Mouse (Mus musculus): Measurements from ENCODE around the gene Itpr2. TPM values are rescaled to one million over a fixed set of nuclear protein-coding genes. Genes with fewer than 3 reads are reported as not detected.

The Itpr2 gene
- total RNA-seq, 2 experiments from 2014 or later, result 30.1 to 34.3 TPM

DNA sequence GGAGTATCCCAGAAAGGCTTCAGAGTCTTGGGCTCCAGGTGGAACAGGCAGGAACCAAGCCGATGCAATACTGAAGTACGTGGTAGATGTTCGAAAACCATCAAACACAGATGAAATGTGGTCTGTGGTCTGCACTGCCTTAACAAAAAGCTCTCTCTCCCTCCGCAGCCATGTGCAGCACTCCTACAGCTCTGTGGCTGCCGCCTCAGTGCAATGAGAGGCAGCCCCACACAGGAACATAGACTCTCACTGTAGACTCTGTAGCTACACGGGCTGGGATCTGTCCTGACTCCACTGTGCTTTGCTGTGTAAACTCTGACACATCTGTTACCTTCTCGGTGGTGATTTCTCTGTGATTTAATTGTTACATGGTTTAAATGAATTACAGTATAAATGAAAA lies 218.0 kb downstream of the Itpr2 start:
- intact Hi-C loops (cut with DNase I), result no loop called here
- DNase-seq, result no peak

DNA sequence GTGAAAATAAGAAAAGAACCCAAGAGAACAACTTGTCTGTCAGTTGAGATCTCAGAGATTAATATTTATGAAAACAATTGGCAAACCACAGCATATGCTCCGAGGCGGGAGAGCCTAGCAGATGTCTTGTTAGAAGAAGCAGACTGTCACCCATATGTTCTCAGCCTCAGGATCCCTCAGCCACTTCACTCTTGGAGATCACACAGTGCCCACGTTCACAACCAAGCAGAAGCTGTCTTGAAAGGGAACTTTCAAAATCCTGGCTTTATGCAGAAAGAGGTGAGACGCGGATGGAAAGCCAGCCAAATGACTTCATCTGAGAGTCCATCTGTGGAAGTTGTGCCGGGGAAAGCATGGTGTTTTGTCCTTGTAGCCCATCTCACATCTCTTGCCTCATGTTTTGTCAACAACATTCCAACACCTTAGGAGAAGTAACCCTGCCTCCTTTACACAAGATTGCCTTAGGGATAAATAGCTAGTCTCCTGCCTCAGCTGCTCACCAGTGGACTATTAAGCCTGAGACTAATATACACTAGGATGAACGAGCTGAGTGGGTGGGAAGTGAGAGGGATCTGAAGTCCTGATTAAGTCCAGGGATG lies 219.9 kb downstream of the Itpr2 start:
- intact Hi-C loops (cut with DNase I), result no loop called here

DNA sequence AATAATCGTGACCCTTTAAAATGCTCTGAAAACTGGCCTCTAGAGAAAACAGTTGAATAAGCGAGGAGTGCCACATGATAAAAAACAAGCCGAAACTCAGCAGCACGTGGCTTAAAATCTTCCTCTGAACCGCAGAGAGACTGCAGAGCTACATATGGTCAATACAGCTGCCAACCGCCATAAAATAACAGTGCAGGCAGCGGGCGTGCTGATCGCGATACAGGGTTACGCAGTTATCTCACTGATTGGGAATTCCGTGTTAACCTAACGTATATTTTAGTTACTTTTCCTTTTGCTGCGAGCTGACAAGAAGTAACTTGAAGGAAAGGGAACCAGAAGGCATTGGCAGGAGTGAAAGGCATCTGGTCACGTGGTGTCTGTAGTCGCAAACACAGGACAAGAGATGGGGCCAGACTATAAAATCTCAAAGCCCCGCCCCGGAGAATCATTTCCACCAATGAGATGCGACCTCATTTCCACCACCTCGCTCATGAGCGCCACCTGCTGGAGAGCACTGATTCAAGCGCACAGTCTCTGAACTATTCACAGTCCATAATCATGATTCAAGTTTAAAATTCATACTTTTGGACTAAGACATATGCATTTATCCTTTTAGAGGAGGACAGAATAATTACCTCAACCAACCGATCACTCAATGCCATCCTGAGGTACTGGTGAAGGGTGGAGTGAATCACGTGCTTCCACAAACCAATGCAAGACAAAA lies 220.7 kb downstream of the Itpr2 start:
- intact Hi-C loops (cut with DNase I), result no loop called here
- peak in 1 of 2 experiments; percentile 39 for DNase-seq

More for the DNA sequence above, 219.9 kb downstream of the Itpr2 start:
- DNase-seq, result no peak

DNA sequence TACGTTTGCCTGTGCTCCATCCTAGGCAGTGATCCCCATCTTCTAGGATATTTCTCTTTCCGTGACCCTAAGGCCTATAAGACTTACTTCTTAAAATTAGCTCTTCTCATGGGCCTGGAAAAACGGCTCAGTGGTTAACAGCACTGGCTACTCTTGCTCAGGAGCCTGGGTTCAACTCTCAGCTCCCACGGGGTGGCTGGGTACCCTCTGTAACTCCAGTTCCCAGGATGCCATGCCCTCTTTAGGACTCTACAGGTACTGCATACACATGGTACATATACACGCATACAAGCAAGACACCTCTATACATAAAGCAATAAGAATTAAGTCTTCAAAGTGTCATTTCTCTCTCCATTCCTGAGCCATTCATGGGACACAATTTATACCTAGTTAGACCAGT lies 228.8 kb downstream of the Itpr2 start:
- intact Hi-C loops (cut with DNase I), result loop anchor here (5.0 kb wide), 1 partner anchor 421 kb away; no protein-coding TSS in a partner anchor
- DNase-seq, result no peak

DNA sequence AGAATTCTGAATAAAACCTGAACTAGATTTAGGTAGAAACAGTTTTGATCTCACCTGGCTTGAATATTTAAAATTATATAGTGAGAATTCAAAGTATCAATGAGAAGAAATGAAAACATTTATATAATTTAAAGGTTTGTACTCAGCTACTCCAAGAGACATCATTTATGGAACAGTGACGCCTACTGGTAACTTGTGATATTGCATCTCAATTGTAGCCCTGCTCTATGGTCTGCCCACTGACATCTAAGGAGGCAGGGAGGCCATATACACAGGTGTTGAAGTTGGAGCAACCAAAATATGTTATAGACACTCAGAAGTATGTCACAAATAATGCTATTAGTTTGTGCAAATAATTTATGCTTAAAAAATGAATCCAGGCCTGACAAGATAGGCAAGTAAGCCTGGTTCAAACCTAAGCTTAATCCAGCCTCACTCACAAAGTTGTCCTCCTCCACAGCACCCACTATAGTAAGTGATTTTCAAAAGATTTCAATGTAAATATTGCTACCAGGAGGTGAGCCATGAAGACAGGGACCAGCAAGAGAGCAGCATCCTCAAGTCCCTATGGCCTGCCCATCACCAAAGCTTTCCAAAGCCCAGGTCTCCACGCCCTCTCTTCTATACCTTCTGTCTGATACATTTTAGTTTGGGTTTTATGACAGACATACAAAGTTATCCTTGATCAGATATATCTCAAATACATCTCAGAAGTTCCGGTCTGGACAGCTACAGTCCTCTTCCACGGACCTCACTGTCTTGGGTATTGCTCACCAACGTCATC lies 229.6 kb downstream of the Itpr2 start:
- intact Hi-C loops (cut with DNase I), result loop anchor here (1.0 to 5.0 kb wide), 2 partner anchors 420 to 441 kb away; no protein-coding TSS in a partner anchor
- DNase-seq, result peak; percentile 58 to 82

DNA sequence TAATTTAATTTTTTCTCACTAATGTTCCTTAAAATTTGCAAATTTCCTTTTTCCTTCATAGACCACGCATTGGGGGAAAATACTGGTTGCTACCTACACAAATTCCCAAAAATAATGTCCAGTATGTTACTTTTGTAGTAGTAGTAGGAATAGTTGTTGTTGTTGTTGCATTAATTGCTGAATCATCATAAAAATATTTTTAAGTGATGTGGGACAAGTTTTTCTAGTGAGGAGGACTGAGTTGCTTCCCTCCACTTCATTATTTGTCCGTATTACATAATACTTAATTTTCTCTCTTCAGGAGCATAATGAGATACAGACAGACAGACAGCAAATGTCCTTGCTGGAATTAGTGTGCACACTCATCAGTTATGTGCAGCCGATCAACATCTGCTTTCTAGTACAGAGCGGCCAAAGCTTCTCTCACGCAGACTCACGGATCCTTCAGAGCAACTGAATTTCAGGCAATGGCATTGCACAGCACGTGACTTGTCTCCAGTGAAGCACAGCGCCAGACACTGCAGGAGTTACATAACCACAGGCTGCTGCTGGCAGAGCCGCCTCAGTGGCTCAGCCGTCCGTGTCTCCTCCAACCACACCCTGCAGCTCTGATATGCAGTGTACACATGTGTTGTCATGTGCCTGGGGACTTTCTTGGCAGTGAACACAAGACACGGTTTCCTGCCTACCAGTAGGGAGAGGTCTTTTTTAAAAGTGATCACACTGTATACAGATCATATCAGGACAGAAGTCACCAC lies 231.1 kb downstream of the Itpr2 start:
- intact Hi-C loops (cut with DNase I), result loop anchor here (5.0 kb wide), 1 partner anchor 419 kb away; no protein-coding TSS in a partner anchor
- DNase-seq, result peak; percentile 81 to 85

- intact Hi-C loops (cut with DNase I), result loop anchor here (5.0 kb wide), 1 partner anchor 418 kb away; no protein-coding TSS in a partner anchor
- DNase-seq, result peak; percentile 64 to 74
Observed at GRCm38 (mm10) chr6:146270162-146270561, 231.9 kb downstream of the Itpr2 start.

DNA sequence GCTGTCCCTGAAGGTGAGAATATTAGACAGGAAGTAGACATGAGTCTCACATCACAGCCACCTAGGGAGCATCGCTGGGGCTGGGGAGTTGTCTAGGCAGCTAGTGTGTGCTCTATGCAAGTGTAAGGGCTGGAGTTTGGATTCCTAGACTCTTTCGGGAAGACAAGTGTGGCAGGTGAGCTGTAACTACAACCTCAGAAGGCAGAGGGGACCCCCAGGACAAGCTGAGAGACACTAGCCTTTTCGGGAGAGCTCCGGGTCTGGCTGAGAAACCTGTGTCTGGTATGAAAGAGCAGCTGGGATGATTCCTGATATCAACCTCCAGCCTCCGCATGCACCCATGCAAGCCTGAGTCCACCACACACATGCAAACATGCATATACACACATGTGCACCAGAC lies 232.7 kb downstream of the Itpr2 start:
- intact Hi-C loops (cut with DNase I), result no loop called here
- DNase-seq, result no peak

GRCm38 (mm10) chr6:146260674-146261376 lies 241.2 kb downstream of the Itpr2 start:
- no peak for DNase-seq
- intact Hi-C loops (cut with DNase I), result no loop called here

DNA sequence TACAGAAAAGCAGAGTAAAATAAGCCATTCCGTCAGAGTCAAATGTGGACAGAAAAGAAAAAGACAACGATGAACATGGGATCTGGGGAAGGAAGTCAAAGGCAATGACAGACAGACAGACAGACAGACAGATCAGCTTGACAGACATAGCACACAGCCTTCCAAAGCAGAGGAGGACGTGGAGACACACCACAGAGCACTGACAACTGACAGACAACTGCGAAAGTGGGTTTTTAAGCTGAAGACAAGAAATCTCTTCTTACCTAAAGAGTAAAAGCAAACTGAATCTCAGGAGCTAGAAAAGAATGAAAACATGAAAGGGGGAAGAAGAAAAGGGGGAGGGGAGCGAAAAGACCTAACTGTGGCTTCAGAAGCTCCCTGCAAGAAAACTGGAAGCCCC lies 243.3 kb downstream of the Itpr2 start:
- no peak for DNase-seq
- intact Hi-C loops (cut with DNase I), result no loop called here

DNA sequence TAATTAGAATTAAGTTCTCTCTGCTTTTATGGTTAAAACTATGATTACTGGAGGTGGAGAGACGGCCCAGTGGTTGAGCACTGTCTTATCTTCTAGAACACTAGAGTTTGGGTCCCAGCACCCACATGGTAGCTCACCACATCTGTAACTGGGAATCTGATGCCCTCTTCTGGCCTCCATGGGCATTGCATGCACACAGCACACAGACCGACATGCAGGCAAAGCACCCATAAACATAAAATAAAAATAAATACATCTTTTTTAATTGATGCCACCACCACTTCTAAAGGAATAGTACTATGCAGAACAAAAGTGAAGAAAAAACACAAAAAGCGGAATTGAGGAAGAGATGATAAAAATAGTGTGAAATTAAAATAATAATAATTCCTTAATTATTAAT lies 243.8 kb downstream of the Itpr2 start:
- no peak for DNase-seq
- intact Hi-C loops (cut with DNase I), result no loop called here

- intact Hi-C loops (cut with DNase I), result no loop called here
- DNase-seq, result peak in 1 of 2 experiments; percentile 30
Observed at GRCm38 (mm10) chr6:146256947-146257670, 244.9 kb downstream of the Itpr2 start.

DNA sequence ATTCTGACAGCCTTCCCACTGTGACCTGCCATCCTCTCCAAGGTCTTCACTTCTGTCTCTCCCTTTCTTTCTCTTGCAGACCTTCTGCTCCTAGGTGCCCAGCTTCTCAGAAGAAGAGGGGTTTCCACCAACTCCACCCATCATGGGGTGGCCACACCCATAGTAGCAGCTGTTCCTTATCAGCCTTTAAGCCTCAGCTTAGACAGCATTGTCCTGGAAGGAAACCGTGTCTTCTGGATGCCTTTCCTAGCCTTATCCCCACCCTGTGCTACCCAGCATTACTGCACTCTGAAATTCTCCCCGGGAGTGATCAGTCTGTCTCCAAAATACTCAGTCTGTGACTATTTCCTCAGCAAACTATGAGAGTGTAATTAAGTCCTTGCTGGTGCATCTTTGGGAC lies 245.6 kb downstream of the Itpr2 start:
- intact Hi-C loops (cut with DNase I), result no loop called here
- DNase-seq, result peak in 1 of 2 experiments; percentile 30

DNA sequence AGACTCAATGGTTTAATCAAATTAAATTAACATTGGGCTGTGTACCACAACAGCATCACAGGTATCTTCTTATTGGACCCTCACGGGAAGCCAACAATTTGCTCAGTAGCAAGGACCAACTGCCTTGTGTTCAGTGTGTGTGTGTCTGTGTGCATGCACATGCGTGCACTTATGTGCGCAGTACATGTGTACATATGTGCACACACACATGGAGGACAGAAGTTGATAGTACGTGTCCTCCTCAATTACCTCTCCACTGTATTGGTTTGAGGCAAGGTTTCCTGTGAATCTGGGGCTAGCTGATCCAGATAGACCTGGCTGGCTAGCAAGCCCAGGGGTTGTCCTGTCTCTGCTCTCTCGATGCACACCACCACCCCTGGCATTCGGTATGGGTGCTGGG lies 246.4 kb downstream of the Itpr2 start:
- no peak for DNase-seq
- intact Hi-C loops (cut with DNase I), result no loop called here

- DNase-seq, result no peak
- intact Hi-C loops (cut with DNase I), result no loop called here
Observed at GRCm38 (mm10) chr6:146254931-146255330, 247.1 kb downstream of the Itpr2 start.

DNA sequence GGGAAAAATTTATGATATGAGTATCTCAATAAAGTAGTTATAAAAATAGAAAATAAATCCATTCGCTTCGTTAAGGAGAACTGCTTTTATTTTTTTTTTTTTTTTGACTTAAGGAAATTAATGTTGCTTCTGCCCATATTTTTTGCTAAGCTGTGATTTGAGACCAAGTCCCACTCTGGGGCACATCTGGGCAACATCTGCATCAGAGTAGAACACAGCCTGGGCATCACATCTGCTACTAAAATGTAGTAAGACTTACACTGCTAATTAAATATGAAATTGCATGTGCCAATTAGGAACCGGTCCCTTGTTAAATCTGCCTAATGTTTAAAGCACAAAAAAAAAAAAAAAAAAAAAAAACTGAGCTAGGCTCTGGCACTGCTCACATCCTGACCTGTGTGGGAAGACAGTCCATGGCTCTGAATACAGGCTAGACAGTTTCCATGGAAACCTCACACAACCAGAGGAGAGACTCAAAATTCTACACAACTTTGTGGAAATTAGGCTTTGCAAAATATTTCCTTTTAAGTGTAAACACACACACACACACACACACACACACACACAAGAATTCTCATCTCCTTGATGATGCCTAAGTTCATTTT lies 247.7 kb downstream of the Itpr2 start:
- intact Hi-C loops (cut with DNase I), result no loop called here
- DNase-seq, result no peak

GRCm38 (mm10) chr6:146249096-146249495 lies 252.9 kb downstream of the Itpr2 start:
- DNase-seq, result no peak
- intact Hi-C loops (cut with DNase I), result no loop called here

- intact Hi-C loops (cut with DNase I), result no loop called here
- DNase-seq, result no peak
Observed at GRCm38 (mm10) chr6:146248341-146248740, 253.7 kb downstream of the Itpr2 start.

DNA sequence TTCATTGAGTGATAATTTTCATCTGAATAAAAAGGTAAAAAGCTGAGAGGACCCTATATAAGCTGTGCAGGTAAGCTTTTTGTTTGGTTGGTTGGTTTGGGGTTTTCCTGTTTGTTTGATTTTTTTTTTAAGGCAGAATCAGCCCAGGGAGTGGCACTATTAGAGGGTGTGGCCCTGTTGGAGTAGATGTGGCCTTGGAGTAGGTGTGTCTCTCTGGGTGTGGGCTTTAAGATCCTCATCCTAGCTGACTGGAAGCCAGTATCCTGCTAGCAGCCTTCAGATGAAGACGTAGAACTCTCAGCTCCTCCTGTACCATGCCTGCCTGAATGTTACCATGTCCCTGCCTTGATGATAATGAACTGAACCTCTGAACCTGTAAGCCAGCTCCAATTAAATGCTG lies 254.1 kb downstream of the Itpr2 start:
- intact Hi-C loops (cut with DNase I), result no loop called here
- DNase-seq, result no peak
